Mouse (Mus musculus) liver, adult 2 months (tissue): Measurements from ENCODE around the gene Il6st. TPM values are rescaled to one million over a fixed set of nuclear protein-coding genes. Genes with fewer than 3 reads are reported as not detected.
A peak's percentile ranks its signal among the peaks of the same experiment; 100 is the strongest.

Source experiments
- DNase-seq: peaks from one replicate; pipeline ENCODE4 v3.0.0-alpha.2; 2011; ENCODE audit warnings: low read depth, low spot score; ENCODE audit errors: extremely low read depth
- H3K27ac ChIP-seq: fragments of 200-500 bp; replicated peaks from 2 replicates; pipeline ENCODE4 v1.5.1; 2012; ENCODE audit warnings: low read depth, mild to moderate bottlenecking, control low read depth, inconsistent platforms, low read length; ENCODE audit not compliant: insufficient read depth
- H3K27me3 ChIP-seq: fragments of 200-500 bp; 2 replicates; pipeline ENCODE4 v1.6.1; 2012; ENCODE audit warnings: mild to moderate bottlenecking, moderate library complexity, low read length, inconsistent platforms; ENCODE audit not compliant: control insufficient read depth, insufficient read depth
- H3K36me3 ChIP-seq: fragments of 200-500 bp; 2 replicates; pipeline ENCODE4 v1.6.1; 2012; ENCODE audit warnings: low read length, inconsistent platforms; ENCODE audit not compliant: control insufficient read depth, insufficient read depth
- H3K4me1 ChIP-seq: fragments of 200-500 bp; 2 replicates; pipeline ENCODE4 v1.6.1; 2011; ENCODE audit warnings: low read length; ENCODE audit not compliant: control insufficient read depth, insufficient read depth
- H3K4me3 ChIP-seq: fragments of 200-500 bp; 2 replicates; pipeline ENCODE4 v1.5.1; 2011; ENCODE audit warnings: low read depth, mild to moderate bottlenecking, control low read depth, low read length, moderate library complexity; ENCODE audit not compliant: insufficient read depth
- H3K79me2 ChIP-seq: fragments of 200-500 bp; 2 replicates; pipeline ENCODE4 v1.6.1; 2012; ENCODE audit warnings: inconsistent platforms, mild to moderate bottlenecking, low read length, moderate library complexity; ENCODE audit not compliant: control insufficient read depth, insufficient read depth
- H3K9ac ChIP-seq: fragments of 200-500 bp; 2 replicates; pipeline ENCODE4 v1.6.1; 2012; ENCODE audit warnings: low read depth, mild to moderate bottlenecking, control low read depth, inconsistent platforms, low read length
- CTCF ChIP-seq: fragments of 200-500 bp; IDR thresholded peaks from 2 replicates; pipeline ENCODE4 v1.5.1; 2011; ENCODE audit warnings: low read depth, low read length, control low read depth
- POLR2A ChIP-seq: fragments of 200-500 bp; IDR thresholded peaks from 2 replicates; pipeline ENCODE4 v1.6.1; 2011; ENCODE audit warnings: low read length, control low read depth; ENCODE audit not compliant: insufficient read depth; ENCODE audit errors: extremely low read depth
- WGBS: fragments of 180-500 bp; shearing (Covaris S2); methylation state at CpG from one replicate; pipeline ENCODE4 v1.1.7; 2018; 5-methylcytosine and 5-hydroxymethylcytosine counted together
- polyA plus RNA-seq: library from polyadenylated mRNA; depleted of rRNA; stranded (reverse); fragments of >200 nt; gene quantifications from 2 replicates; pipeline ENCODE4 v1.2.3, GENCODE M21; 2012; rRNA removed
- total RNA-seq: library from RNA; depleted of rRNA; stranded (reverse); fragments of >200 nt; gene quantifications from 2 replicates; pipeline ENCODE4 v1.2.3, GENCODE M21; 2014; rRNA removed

Il6st gene
- total RNA-seq, result 70.2 and 82.8 TPM in 2 replicates
- polyA plus RNA-seq, result 16.0 and 18.9 TPM in 2 replicates

DNA sequence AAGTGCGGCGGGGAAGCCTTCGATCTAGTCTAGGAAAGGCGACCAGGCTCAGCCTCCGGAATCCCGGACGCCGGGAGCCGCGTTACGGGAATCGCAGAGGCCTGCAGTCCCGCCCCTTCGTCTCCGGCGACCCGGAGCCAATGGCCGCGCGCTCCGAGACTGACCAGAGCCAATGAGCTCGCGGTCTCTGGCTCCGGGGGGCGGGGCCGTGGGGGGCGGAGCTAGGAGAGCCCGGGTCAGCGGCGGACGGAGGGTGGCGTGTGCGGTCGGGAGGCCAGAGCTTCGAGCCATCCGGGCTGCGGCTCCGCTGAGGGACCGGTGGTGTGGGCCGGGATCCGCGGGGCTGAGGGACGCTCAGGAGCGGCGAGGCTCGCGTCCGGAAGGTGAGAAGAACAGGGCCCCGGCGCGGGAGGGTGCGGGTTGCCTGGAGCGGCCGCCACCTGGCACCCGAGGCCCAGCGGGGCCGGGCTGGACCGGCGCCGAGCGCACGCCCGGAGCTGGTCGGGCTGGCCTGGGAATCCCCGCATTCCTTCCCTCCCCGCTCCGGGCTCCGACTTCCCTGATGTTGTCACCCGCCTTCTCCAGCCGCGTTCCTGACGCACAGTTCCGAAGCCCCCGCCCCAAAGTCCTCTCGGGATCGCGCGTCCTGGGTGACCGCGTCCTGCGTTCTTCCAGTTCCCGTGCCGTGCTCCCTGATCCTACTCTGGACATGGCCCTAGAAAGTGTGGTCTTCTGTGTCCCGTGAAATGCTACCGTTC, at the start of gene Il6st:
TSS of gene Il6st (plus strand) at position 203 of the 758 bp plus-strand sequence.
- Histone ChIP-seq H3K79me2 (peaks cover 29% of the 10 kb centered on the region; the same call in 1 of the 2 replicates), H3K4me1 (peaks cover 19% of the 10 kb centered on the region), H3K27ac (peak within 1 kb of the TSS; percentile 100), H3K4me3 (peak within 1 kb of the TSS; percentile 99), H3K9ac (peak within 1 kb of the TSS; percentile 100), H3K36me3 (no peaks in the 10 kb centered on the region), H3K27me3 (no peaks in the 10 kb centered on the region)
- DNase-seq, result peak; percentile 80
- TF ChIP-seq CTCF, result no peak
- TF ChIP-seq POLR2A, result peak; percentile 88
- under 1% methylated on average over 79 of the region's 85 CpGs for WGBS

DNA sequence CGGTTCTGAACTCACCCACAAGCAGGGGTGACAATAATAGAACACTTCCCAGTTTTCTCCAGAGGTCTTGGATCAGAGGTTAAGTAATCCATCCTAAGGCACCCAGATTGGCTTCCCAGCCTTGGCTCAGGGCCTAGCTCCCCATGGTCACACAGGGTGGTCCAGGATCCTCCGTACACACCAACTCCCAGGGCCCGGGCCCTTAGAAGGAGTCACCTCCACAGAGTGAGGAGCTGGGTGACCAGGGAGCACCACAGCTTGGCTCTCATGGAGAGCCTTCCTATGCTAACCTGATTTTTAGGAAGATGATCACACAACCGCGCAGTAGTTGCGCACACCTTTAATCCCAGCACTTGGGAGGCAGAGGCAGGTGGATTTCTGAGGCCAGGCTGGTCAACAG, 48.0 kb upstream of the Il6st start:
- Histone ChIP-seq H3K36me3 (no peaks in the 10 kb centered on the region), H3K4me1 (peaks cover 6% of the 10 kb centered on the region; the same call in 1 of the 2 replicates), H3K79me2 (no peaks in the 10 kb centered on the region), H3K27me3 (no peaks in the 10 kb centered on the region), H3K4me3 (no peak overlapping the region), H3K9ac (0 out of 2 replicates have a peak overlapping the region, but pooled peaks have one; percentile 16), H3K27ac (peak overlapping the region; percentile 81)
- 74% methylated on average over 6 of the region's 6 CpGs for WGBS
- TF ChIP-seq CTCF, result no peak
- TF ChIP-seq POLR2A, result no peak
- DNase-seq, result no peak

DNA sequence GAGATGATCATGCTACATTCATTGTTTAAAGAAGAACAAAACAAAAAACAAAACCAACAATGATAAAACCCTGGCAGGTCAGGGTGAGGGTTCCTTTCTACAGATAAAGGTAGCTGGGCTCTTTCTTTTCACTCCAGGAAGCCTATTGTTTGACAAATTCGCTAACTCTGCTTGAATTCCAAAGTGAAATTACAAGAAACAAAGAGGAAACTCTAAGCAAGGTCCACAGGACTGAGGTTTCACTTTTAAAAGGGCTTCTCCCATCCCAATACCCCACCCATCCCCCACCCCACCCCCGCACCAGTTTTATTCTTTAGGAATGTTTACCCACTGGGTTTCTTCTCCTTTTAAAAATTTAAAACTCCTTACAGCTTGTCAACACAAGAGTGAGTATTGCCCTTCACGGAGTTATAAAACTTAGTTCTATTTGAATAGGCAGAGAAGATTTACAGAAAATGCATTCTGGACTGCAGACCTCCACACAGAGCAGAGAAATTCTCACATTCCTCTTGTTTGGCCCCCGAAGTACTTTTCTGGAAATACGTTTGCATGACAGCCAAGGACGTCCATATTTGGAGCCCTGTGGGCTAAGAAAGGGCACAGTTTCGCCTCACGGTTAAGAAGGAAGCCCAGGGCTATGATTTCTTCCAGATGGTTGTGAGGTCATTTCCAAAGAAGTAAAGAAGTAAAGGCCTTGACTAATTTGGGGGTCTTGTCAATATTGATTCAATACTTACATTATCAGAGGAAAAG, 47.3 kb upstream of the Il6st start:
- no peak for TF ChIP-seq CTCF
- no peak for TF ChIP-seq POLR2A
- Histone ChIP-seq H3K36me3 (no peaks in the 10 kb centered on the region), H3K4me1 (peaks cover 1% of the 10 kb centered on the region; the same call in 1 of the 2 replicates), H3K4me3 (no peak overlapping the region), H3K9ac (no peak overlapping the region), H3K79me2 (no peaks in the 10 kb centered on the region), H3K27ac (peak overlapping the region; percentile 44; the same call in 1 of the 2 replicates), H3K27me3 (no peaks in the 10 kb centered on the region)
- 39% methylated on average over 8 of the region's 8 CpGs for WGBS
- DNase-seq, result no peak

GRCm38 (mm10) chr13:112417163-112417523, 46.7 kb upstream of the Il6st start:
- Histone ChIP-seq H3K4me3 (no peak overlapping the region), H3K27ac (peak overlapping the region; percentile 44; the same call in 1 of the 2 replicates), H3K27me3 (no peaks in the 10 kb centered on the region), H3K4me1 (peaks cover 1% of the 10 kb centered on the region; the same call in 1 of the 2 replicates), H3K9ac (no peak overlapping the region), H3K36me3 (no peaks in the 10 kb centered on the region), H3K79me2 (no peaks in the 10 kb centered on the region)
- TF ChIP-seq POLR2A (no peak), CTCF (no peak)
- 61% methylated on average over 4 of the region's 4 CpGs for WGBS
- DNase-seq, result peak; percentile 21

- TF ChIP-seq CTCF (no peak), POLR2A (no peak)
- no peak for DNase-seq
- Histone ChIP-seq H3K27me3 (no peaks in the 10 kb centered on the region), H3K79me2 (no peaks in the 10 kb centered on the region), H3K4me1 (peaks cover 1% of the 10 kb centered on the region; the same call in 1 of the 2 replicates), H3K36me3 (no peaks in the 10 kb centered on the region), H3K4me3 (no peak overlapping the region), H3K9ac (no peak overlapping the region), H3K27ac (peak overlapping the region; percentile 49; the same call in 1 of the 2 replicates)
- WGBS, result 80% methylated on average over 2 of the region's 2 CpGs
Measured at GRCm38 (mm10) chr13:112417861-112418423, 45.9 kb upstream of the Il6st start.
